Mouse (Mus musculus) urinary bladder, adult 2 months (tissue): Measurements from ENCODE around the gene Clk4. TPM values are rescaled to one million over a fixed set of nuclear protein-coding genes. Genes with fewer than 3 reads are reported as not detected.

Source experiments
- DNase-seq: peaks from one replicate; pipeline ENCODE4 v3.0.0; 2022; ENCODE audit warnings: low spot score
- polyA plus RNA-seq: library from polyadenylated mRNA; depleted of rRNA; stranded (reverse); fragments of >200 nt; gene quantifications from 2 replicates; pipeline ENCODE4 v1.2.3, GENCODE M21; 2012; rRNA removed

Gene Clk4
- polyA plus RNA-seq, 1 experiment: 140 TPM

GRCm38 (mm10) chr11:51308306-51308705, 46.8 kb downstream of the Clk4 start:
- no peak for DNase-seq

GRCm38 (mm10) chr11:51311846-51312245, 50.3 kb downstream of the Clk4 start:
- DNase-seq: no peak

GRCm38 (mm10) chr11:51315991-51316810, 54.7 kb downstream of the Clk4 start:
- no peak for DNase-seq

GRCm38 (mm10) chr11:51320609-51321008, 59.1 kb downstream of the Clk4 start:
- no peak for DNase-seq

GRCm38 (mm10) chr11:51326908-51327307, 65.4 kb downstream of the Clk4 start:
- no peak for DNase-seq

- DNase-seq: no peak
Observed at GRCm38 (mm10) chr11:51328387-51328942, 66.9 kb downstream of the Clk4 start.

GRCm38 (mm10) chr11:51329837-51330714, 68.5 kb downstream of the Clk4 start:
- DNase-seq: no peak

Other genes starting within 250 kb of the Clk4 start
- gene Olfr54, start 247.5 kb upstream of the Clk4 start, polyA plus RNA-seq: not detected in 2 replicates
- not detected in 2 replicates for gene Olfr1375, start 213.6 kb upstream of the Clk4 start, polyA plus RNA-seq
- 5.1 and 6.9 TPM in 2 replicates for gene Zfp354a, start 202.5 kb upstream of the Clk4 start, polyA plus RNA-seq
- not detected in 2 replicates for gene Gm12569, start 41.3 kb upstream of the Clk4 start, polyA plus RNA-seq
- gene BC049762, start 1.3 kb downstream of the Clk4 start, polyA plus RNA-seq: 0.37 TPM in 1 of 2 replicates, not detected in the other
- gene Col23a1, start 28.2 kb downstream of the Clk4 start, polyA plus RNA-seq: 2.6 and 3.2 TPM in 2 replicates